Mouse (Mus musculus): Measurements from ENCODE around the gene Dennd4a.

GRCm38 (mm10) chr9:64941650-64942049 is 130.5 kb downstream of the Dennd4a start:
- TF ChIP-seq CTCF (IDR thresholded peaks at IDR 0.05; ENCODE audit: borderline replicate concordance, insufficient read depth, low read depth, low read length), result no peak
- no peak for TF ChIP-seq POLR2A (IDR thresholded peaks at IDR 0.05; ENCODE audit: borderline replicate concordance, insufficient read depth, low read length)

Data from cerebellum, adult 2 months (tissue).